In genomic region chr10:34541717-34542490, GRCm38 (mm10) we compare ENCODE assay signal across 20 mouse cellular contexts. TPM values are rescaled to one million over a fixed set of nuclear protein-coding genes. Genes with fewer than 3 reads are reported as not detected.
DNase-seq lines count a peak whose midpoint lies in the region; ATAC-seq and TF ChIP-seq lines count a peak whose summit lies in the region.
"Had no signal": no experiment of that assay in that cellular context is flagged by ENCODE, and none has a peak within 500 bp of the region (broad histone marks: within the 10 kb centered on the region; RNA-seq: fewer than 3 reads in every experiment).

No protein-coding gene starts in this region.

- no peaks in the 10 kb centered on the region for H3K27me3 ChIP-seq in MEL (ENCODE audit: control insufficient read depth in 1 of 2, insufficient read depth in 2 of 2, low read length in 2 of 2)
- no peaks in the 10 kb centered on the region for H3K27me3 ChIP-seq in intestine, embryonic 15.5 days (replicated peaks)
- no peaks in the 10 kb centered on the region for H3K27me3 ChIP-seq in intestine, postnatal 0 days (replicated peaks; ENCODE audit: control insufficient read depth, insufficient read depth, low read length)
- H3K27me3 ChIP-seq: embryonic facial prominence, embryonic 12.5 days; forebrain, embryonic 13.5 days; forebrain, embryonic 15.5 days; Patski had no signal

- TF ChIP-seq RAD21 in MEL (IDR thresholded peaks at IDR 0.05; ENCODE audit: low read depth, low read length): no peak

- peaks cover 0 to 16% of the 10 kb centered on the region in 2 experiments; a peak in 2 of 4 replicates for H3K36me3 ChIP-seq in MEL (ENCODE audit: control insufficient read depth in 1 of 2, insufficient read depth in 2 of 2, low read length in 2 of 2)
- no peaks in the 10 kb centered on the region for H3K36me3 ChIP-seq in intestine, embryonic 15.5 days
- H3K36me3 ChIP-seq in intestine, postnatal 0 days (ENCODE audit: control insufficient read depth, insufficient read depth): no peaks in the 10 kb centered on the region
- H3K36me3 ChIP-seq: embryonic facial prominence, embryonic 10.5 days; embryonic facial prominence, embryonic 12.5 days; forebrain, embryonic 15.5 days had no signal

- H3K4me1 ChIP-seq in MEL (ENCODE audit: control insufficient read depth in 1 of 2, insufficient read depth in 2 of 2, low read length in 2 of 2): peaks cover 8 to 9% of the 10 kb centered on the region in 2 experiments
- H3K4me1 ChIP-seq in intestine, embryonic 15.5 days (replicated peaks): no peaks in the 10 kb centered on the region
- peaks cover 2% of the 10 kb centered on the region; the same call in 1 of the 2 replicates for H3K4me1 ChIP-seq in intestine, postnatal 0 days (replicated peaks; ENCODE audit: control insufficient read depth, insufficient read depth, low read length)
- H3K4me1 ChIP-seq: embryonic facial prominence, embryonic 10.5 days; embryonic facial prominence, embryonic 12.5 days; forebrain, embryonic 13.5 days; forebrain, embryonic 15.5 days had no signal

- peak overlapping the region; percentile 63; the same call in 1 of the 2 replicates for H3K27ac ChIP-seq in MEL (ENCODE audit: control insufficient read depth, low read depth, low read length)
- no peak overlapping the region for H3K27ac ChIP-seq in intestine, embryonic 15.5 days
- no peak overlapping the region for H3K27ac ChIP-seq in intestine, postnatal 0 days (ENCODE audit: low read depth, low read length)
- H3K27ac ChIP-seq: embryonic facial prominence, embryonic 10.5 days; embryonic facial prominence, embryonic 12.5 days; forebrain, embryonic 13.5 days; forebrain, embryonic 15.5 days had no signal

- 73% methylated on average over 3 of the region's 3 CpGs for WGBS in intestine, embryonic 15.5 days
- WGBS in intestine, postnatal 0 days: 53% methylated on average over 3 of the region's 3 CpGs

- ATAC-seq in intestine, embryonic 15.5 days: peak; percentile 71
- peak; percentile 67 for ATAC-seq in intestine, postnatal 0 days
- ATAC-seq: activated CD4-positive, CD25-positive, alpha-beta regulatory T cell, adult 4 months; forebrain, embryonic 13.5 days; forebrain, embryonic 15.5 days; forebrain, postnatal 0 days; Patski had no signal

- TF ChIP-seq CTCF in MEL (IDR thresholded peaks at IDR 0.05 in 2 of 3, conservative IDR thresholded peaks at IDR 0.05 in 1 of 3; ENCODE audit: control insufficient read depth in 1 of 3, insufficient read depth in 1 of 3, low read depth in 2 of 3, low read length in 3 of 3, poor library complexity in 1 of 3, severe bottlenecking in 1 of 3): no peak
- TF ChIP-seq CTCF in intestine, postnatal 0 days (IDR thresholded peaks at IDR 0.05; ENCODE audit: low read depth): no peak

- no peaks in the 10 kb centered on the region for H3K79me2 ChIP-seq in MEL (ENCODE audit: control insufficient read depth, insufficient read depth, low read length, poor library complexity)

- H3K9me3 ChIP-seq in MEL (replicated peaks; ENCODE audit: insufficient read depth, low read length): no peaks in the 10 kb centered on the region
- no peaks in the 10 kb centered on the region for H3K9me3 ChIP-seq in intestine, embryonic 15.5 days
- H3K9me3 ChIP-seq in intestine, postnatal 0 days (ENCODE audit: control insufficient read depth): no peaks in the 10 kb centered on the region
- H3K9me3 ChIP-seq: embryonic facial prominence, embryonic 10.5 days; embryonic facial prominence, embryonic 12.5 days; forebrain, embryonic 13.5 days; forebrain, embryonic 15.5 days had no signal

- no peak overlapping the region for H3K4me2 ChIP-seq in intestine, embryonic 15.5 days (replicated peaks)
- H3K4me2 ChIP-seq in intestine, postnatal 0 days (replicated peaks; ENCODE audit: low read depth): no peak overlapping the region
- H3K4me2 ChIP-seq: embryonic facial prominence, embryonic 12.5 days; forebrain, embryonic 13.5 days; forebrain, embryonic 15.5 days had no signal

- TF ChIP-seq EP300 in MEL (IDR thresholded peaks at IDR 0.05; ENCODE audit: low read depth in 1 of 2, low read length in 2 of 2): peak; percentile 64 to 81

- peak; percentile 59 for DNase-seq in MEL (ENCODE audit: low read depth, low spot score)
- no peak for DNase-seq in cerebellum, adult 9-11 months
- DNase-seq in cerebellum, adult 9-10 months: no peak
- DNase-seq in urinary bladder, postnatal 36 days (ENCODE audit: low spot score in 2 of 2): no peak
- DNase-seq: adrenal gland, adult 8-10 months; adrenal gland, postnatal 14 days; adrenal gland, postnatal 36 days; cerebellum, adult 11-12 months; cerebellum, adult 2 months; cerebellum, postnatal 10 days; cerebellum, postnatal 25 days; forebrain, postnatal 0 days had no signal

- H3K4me3 ChIP-seq in MEL (ENCODE audit: control insufficient read depth in 1 of 2, insufficient read depth in 1 of 2, low read depth in 2 of 2, low read length in 2 of 2): no peak overlapping the region
- H3K4me3 ChIP-seq in intestine, embryonic 15.5 days (replicated peaks): no peak overlapping the region
- H3K4me3 ChIP-seq in intestine, postnatal 0 days (ENCODE audit: low read depth, low read length): no peak overlapping the region
- H3K4me3 ChIP-seq: embryonic facial prominence, embryonic 10.5 days; embryonic facial prominence, embryonic 12.5 days; forebrain, embryonic 13.5 days; forebrain, embryonic 15.5 days had no signal

- no peak for TF ChIP-seq POLR2A in MEL (IDR thresholded peaks at IDR 0.05; ENCODE audit: control insufficient read depth in 1 of 2, insufficient read depth in 1 of 2, low read depth in 1 of 2, low read length in 2 of 2, poor library complexity in 1 of 2)

- H3K9ac ChIP-seq in MEL (ENCODE audit: control insufficient read depth, low read depth, low read length, poor library complexity, severe bottlenecking): no peak overlapping the region
- H3K9ac ChIP-seq in intestine, embryonic 15.5 days: no peak overlapping the region
- no peak overlapping the region for H3K9ac ChIP-seq in intestine, postnatal 0 days (ENCODE audit: low read depth, low read length)
- H3K9ac ChIP-seq: embryonic facial prominence, embryonic 12.5 days; forebrain, embryonic 13.5 days; forebrain, embryonic 15.5 days; forebrain, postnatal 0 days had no signal

TF ChIP-seq in MEL, 35 proteins besides CTCF, POLR2A, EP300 and RAD21 (continues in another document):
- TF ChIP-seq CHD2 (IDR thresholded peaks at IDR 0.05; ENCODE audit: low read length) (no peak), ETS1 (IDR thresholded peaks at IDR 0.05; ENCODE audit: low read depth, low read length) (no peak), MYC (IDR thresholded peaks at IDR 0.05; ENCODE audit: low read depth, low read length) (no peak), RCOR1 (IDR thresholded peaks at IDR 0.05; ENCODE audit: low read depth, low read length) (peak; percentile 35; the same call in 1 of the 2 replicates), POLR2AphosphoS2 (IDR thresholded peaks at IDR 0.05; ENCODE audit: low read length) (no peak), SIN3A (IDR thresholded peaks at IDR 0.05; ENCODE audit: low read length) (peak; percentile 50; the same call in 1 of the 2 replicates), TAL1 (IDR thresholded peaks at IDR 0.05; ENCODE audit: low read length) (0 out of 2 replicates have a peak, but pooled peaks have one; percentile 11), USF1 (IDR thresholded peaks at IDR 0.05; ENCODE audit: low read depth, low read length) (no peak), CHD1 (IDR thresholded peaks at IDR 0.05; ENCODE audit: low read depth, low read length) (no peak), MYB (IDR thresholded peaks at IDR 0.05; ENCODE audit: low read depth, low read length) (no peak), MAX (IDR thresholded peaks at IDR 0.05; ENCODE audit: low read length) (no peak), E2F4 (IDR thresholded peaks at IDR 0.05; ENCODE audit: borderline replicate concordance, low read depth, low read length) (no peak), JUND (IDR thresholded peaks at IDR 0.05; ENCODE audit: low read depth, low read length) (no peak), ELF1 (IDR thresholded peaks at IDR 0.05; ENCODE audit: low read depth, low read length) (no peak), UBTF (IDR thresholded peaks at IDR 0.05; ENCODE audit: borderline replicate concordance, insufficient read depth, low read depth, low read length) (no peak), NELFE (IDR thresholded peaks at IDR 0.05; ENCODE audit: low read depth, low read length) (no peak; the same call in 1 of the 2 replicates), TBP (IDR thresholded peaks at IDR 0.05; ENCODE audit: low read depth, low read length) (no peak), MXI1 (IDR thresholded peaks at IDR 0.05; ENCODE audit: low read depth, low read length) (no peak), MAFK (IDR thresholded peaks at IDR 0.05; ENCODE audit: borderline replicate concordance, low read depth, low read length) (no peak), GATA1 (IDR thresholded peaks at IDR 0.05; ENCODE audit: low read depth, low read length) (peak; percentile 53), KAT2A (conservative IDR thresholded peaks at IDR 0.05; ENCODE audit: low read depth, low read length) (no peak), ZKSCAN1 (IDR thresholded peaks at IDR 0.05; ENCODE audit: low read depth, low read length) (no peak), BHLHE40 (IDR thresholded peaks at IDR 0.05; ENCODE audit: borderline replicate concordance, low read depth, low read length) (no peak), ZMIZ1 (IDR thresholded peaks at IDR 0.05; ENCODE audit: low read depth, low read length) (no peak), POLR2AphosphoS5 (IDR thresholded peaks at IDR 0.05; ENCODE audit: borderline replicate concordance, low read depth, low read length) (no peak), NRF1 (IDR thresholded peaks at IDR 0.05; ENCODE audit: insufficient read depth, low read depth, low read length, poor library complexity, severe bottlenecking) (no peak), GABPA (IDR thresholded peaks at IDR 0.05; ENCODE audit: low read depth, low read length) (no peak), SMC3 (IDR thresholded peaks at IDR 0.05; ENCODE audit: low read depth, low read length) (no peak), HCFC1 (IDR thresholded peaks at IDR 0.05; ENCODE audit: low read depth, low read length) (no peak), ZC3H11A (IDR thresholded peaks at IDR 0.05; ENCODE audit: low read depth, low read length) (no peak), TCF12 (IDR thresholded peaks at IDR 0.05; ENCODE audit: low read depth, low read length) (peak; percentile 67; the same call in 1 of the 2 replicates), MEF2A (IDR thresholded peaks at IDR 0.05; ENCODE audit: extremely low read depth, insufficient replicate concordance, low read depth, low read length, poor library complexity, severe bottlenecking) (no peak)

RNA-seq across cellular contexts. Expression of gene Frk, which starts 58.7 kb away (rescaled TPM):
- not detected in 2 replicates for total RNA-seq in MEL (2012; rRNA removed)
- not detected for polyA plus RNA-seq in MEL (2012; ENCODE audit: insufficient read depth in 1 of 2, insufficient read length in 2 of 2, low read depth in 1 of 2, low replicate concordance in 2 of 2, missing spikeins in 1 of 2)
- 19.9 and 20.3 TPM in 2 replicates for polyA plus RNA-seq in intestine, embryonic 15.5 days (2015; fragmentation: Nextera tagmentation; extraction: Ambion mirVana)
- 18.0 and 19.7 TPM in 2 replicates for polyA plus RNA-seq in intestine, postnatal 0 days (2015; fragmentation: Nextera tagmentation; extraction: Ambion mirVana)

Comparison
In these comparisons a context has a peak if more than half of its experiments do, and no peak if none do; other contexts are left out.
1. RNA of gene Frk, which starts 58.7 kb away (polyA plus RNA-seq): 19.9 to 20.3 TPM in intestine, embryonic 15.5 days and 18.0 to 19.7 TPM in intestine, postnatal 0 days; not detected in MEL; every median in the first group is over 10 times any median in the second.